Mouse (Mus musculus): ENCODE results near the gene Prrx1. TPM values are rescaled to one million over a fixed set of nuclear protein-coding genes. Genes with fewer than 3 reads are reported as not detected.

Gene Prrx1
- polyA plus RNA-seq, 1 experiment, result not detected

DNA sequence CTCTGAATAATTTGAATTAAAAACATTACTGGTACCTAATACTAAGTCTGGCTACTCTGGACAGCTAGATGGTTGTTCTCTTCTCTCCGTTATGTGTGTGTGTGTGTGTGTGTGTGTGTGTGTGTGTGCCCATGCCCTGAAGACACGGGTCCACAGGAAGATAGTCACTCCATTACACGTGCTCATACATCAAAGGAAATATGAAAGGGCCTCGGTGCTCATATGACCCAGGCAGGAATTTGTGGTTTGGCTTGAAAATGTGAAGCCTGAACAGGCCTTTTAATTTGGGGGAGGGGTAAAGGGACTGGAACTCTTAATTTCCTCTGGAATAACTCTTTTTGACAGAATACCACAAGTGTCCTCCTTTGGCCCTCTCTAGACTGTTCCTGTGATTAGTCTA is 115.5 kb downstream of the Prrx1 start:
- Histone ChIP-seq H3K9me3 (ENCODE audit: control insufficient read depth, low read length) (no peaks in the 10 kb centered on the region), H3K36me3 (ENCODE audit: control insufficient read depth) (no peaks in the 10 kb centered on the region), H3K4me1 (ENCODE audit: control insufficient read depth) (no peaks in the 10 kb centered on the region), H3K27me3 (ENCODE audit: control insufficient read depth) (no peaks in the 10 kb centered on the region), H3K4me3 (replicated peaks) (no peak overlapping the region)
- no peak for TF ChIP-seq TAL1 (IDR thresholded peaks at IDR 0.05; ENCODE audit: low read length)
- no peak for TF ChIP-seq GATA1 (IDR thresholded peaks at IDR 0.05; ENCODE audit: low read length)

Other genes with a start within 250 kb of the Prrx1 start
- 0.01 TPM in 1 of 2 replicates, not detected in the other for gene Mroh9, start 228.0 kb downstream of the Prrx1 start, polyA plus RNA-seq (2012)
- 0.03 TPM in 2 replicates for gene Gorab, start 90.0 kb upstream of the Prrx1 start, polyA plus RNA-seq (2012)

Data from erythroblast, embryonic 14.5 days (primary cell).